Mouse (Mus musculus): ENCODE results near the gene Masp2. TPM values are rescaled to one million over a fixed set of nuclear protein-coding genes. Genes with fewer than 3 reads are reported as not detected.

The Masp2 gene
- polyA plus RNA-seq, 1 experiment: 0.25 TPM

DNA sequence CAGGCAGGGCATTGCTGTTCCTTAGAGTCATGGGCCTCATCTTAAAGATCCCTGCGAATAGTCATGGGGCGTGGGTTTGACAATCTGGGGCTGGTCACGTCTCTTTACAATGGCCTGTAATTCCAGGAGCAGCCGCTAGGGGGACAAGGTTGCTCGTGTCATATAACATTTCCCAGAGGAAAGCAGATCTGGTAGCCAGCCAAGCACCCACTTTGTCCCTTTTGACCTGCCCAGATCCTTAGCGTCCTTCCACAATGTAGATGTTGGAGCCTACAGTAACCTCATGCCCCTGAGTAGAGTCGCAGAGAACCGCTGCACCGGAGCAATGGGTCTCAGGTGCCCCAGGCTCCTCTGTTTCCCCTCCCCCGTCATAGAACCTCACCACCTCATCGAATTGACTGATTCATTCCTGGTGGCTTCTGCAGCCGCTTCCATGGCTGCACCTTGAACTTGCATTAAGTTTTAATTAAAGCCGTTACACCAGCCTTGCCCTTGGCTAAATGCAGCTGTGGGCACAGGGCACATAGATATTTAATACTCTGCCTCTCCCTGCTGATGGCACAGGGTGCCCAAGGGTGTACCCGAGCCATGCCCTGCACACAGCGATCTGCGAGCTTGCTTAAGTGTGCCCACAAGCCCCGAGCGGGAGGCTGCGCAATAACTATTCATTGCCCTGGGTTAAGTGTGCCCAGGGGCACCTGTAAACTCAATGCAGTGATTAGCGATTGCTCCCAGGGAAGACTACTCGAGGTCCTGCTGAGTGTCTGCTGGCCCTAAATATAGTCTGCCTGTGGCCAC, 60.0 kb downstream of the Masp2 start:
- Histone ChIP-seq H3K27me3 (ENCODE audit: control insufficient read depth, insufficient read depth, low read length) (no peaks in the 10 kb centered on the region), H3K27ac (ENCODE audit: control insufficient read depth, insufficient read depth, low read depth, low read length) (no peak overlapping the region), H3K36me3 (ENCODE audit: control insufficient read depth, insufficient read depth, low read length) (no peaks in the 10 kb centered on the region), H3K4me3 (ENCODE audit: control insufficient read depth, low read depth, low read length) (no peak overlapping the region), H3K4me1 (ENCODE audit: control insufficient read depth, insufficient read depth, low read length) (peaks cover 5% of the 10 kb centered on the region)
- TF ChIP-seq CTCF (IDR thresholded peaks at IDR 0.05; ENCODE audit: control insufficient read depth, insufficient read depth, insufficient replicate concordance, low read depth, low read length) (peak; percentile 61; the same call in 1 of the 2 replicates), POLR2A (IDR thresholded peaks at IDR 0.05; ENCODE audit: control insufficient read depth, low read depth, low read length) (no peak)

DNA sequence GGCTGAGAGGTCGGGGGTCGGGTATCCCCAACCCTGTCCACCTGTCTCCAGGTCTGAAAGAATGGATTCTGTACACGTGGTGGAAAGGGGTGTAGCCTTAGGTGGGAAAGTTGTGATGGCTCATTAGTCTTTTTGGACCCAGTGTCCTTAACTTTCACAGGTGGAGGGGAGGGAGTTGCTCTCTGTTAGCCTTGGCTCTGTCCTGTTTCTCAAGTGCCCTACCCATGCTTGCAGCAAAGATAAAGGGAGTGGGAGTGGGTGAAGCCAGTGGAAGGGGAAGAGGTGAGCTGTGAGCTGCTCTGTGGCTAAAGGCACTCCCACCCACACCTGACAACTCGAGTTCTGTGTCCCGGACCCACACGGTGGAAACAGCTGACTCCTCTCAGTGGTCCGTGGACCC, 61.0 kb downstream of the Masp2 start:
- Histone ChIP-seq H3K4me3 (ENCODE audit: control insufficient read depth, low read depth, low read length) (no peak overlapping the region), H3K36me3 (ENCODE audit: control insufficient read depth, insufficient read depth, low read length) (no peaks in the 10 kb centered on the region), H3K27ac (ENCODE audit: control insufficient read depth, insufficient read depth, low read depth, low read length) (no peak overlapping the region), H3K4me1 (ENCODE audit: control insufficient read depth, insufficient read depth, low read length) (no peaks in the 10 kb centered on the region; the same call in 1 of the 2 replicates), H3K27me3 (ENCODE audit: control insufficient read depth, insufficient read depth, low read length) (no peaks in the 10 kb centered on the region)
- TF ChIP-seq CTCF (IDR thresholded peaks at IDR 0.05; ENCODE audit: control insufficient read depth, insufficient read depth, insufficient replicate concordance, low read depth, low read length) (no peak), POLR2A (IDR thresholded peaks at IDR 0.05; ENCODE audit: control insufficient read depth, low read depth, low read length) (no peak)

DNA sequence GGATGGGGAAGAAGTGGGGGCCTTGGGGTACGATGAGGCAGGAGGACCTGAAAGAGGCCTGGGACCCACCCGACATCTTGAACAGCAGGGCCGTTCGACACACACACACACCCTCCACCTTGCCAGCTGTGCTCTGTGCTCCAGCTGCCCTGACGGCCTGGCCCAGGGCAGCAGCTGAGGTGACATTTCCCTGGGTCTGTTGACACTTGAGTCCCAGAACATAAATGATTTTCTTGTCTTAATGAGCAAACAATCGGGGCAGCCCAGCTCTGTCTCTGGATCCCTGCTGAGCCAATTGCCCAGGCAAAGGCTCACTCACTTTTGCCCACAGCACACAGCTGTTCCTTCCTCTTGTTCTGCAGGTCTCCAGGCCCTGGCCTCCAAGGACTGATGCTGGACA, 61.7 kb downstream of the Masp2 start:
- H3K4me1 ChIP-seq (ENCODE audit: control insufficient read depth, insufficient read depth, low read length): no peaks in the 10 kb centered on the region; the same call in 1 of the 2 replicates
- H3K27ac ChIP-seq (ENCODE audit: control insufficient read depth, insufficient read depth, low read depth, low read length): no peak overlapping the region
- H3K4me3 ChIP-seq (ENCODE audit: control insufficient read depth, low read depth, low read length): no peak overlapping the region
- no peaks in the 10 kb centered on the region for H3K27me3 ChIP-seq (ENCODE audit: control insufficient read depth, insufficient read depth, low read length)
- TF ChIP-seq CTCF (IDR thresholded peaks at IDR 0.05; ENCODE audit: control insufficient read depth, insufficient read depth, insufficient replicate concordance, low read depth, low read length) (no peak), POLR2A (IDR thresholded peaks at IDR 0.05; ENCODE audit: control insufficient read depth, low read depth, low read length) (no peak)
- H3K36me3 ChIP-seq (ENCODE audit: control insufficient read depth, insufficient read depth, low read length): no peaks in the 10 kb centered on the region

Other genes starting within 250 kb of the Masp2 start
- gene Ubiad1, start 157.8 kb upstream of the Masp2 start, polyA plus RNA-seq (2012; rRNA removed): 12.8 and 14.5 TPM in 2 replicates
- gene Mtor, start 153.9 kb upstream of the Masp2 start, polyA plus RNA-seq (2012; rRNA removed): 74.8 and 75.5 TPM in 2 replicates
- gene Angptl7, start 102.1 kb upstream of the Masp2 start, polyA plus RNA-seq (2012; rRNA removed): 3.4 and 11.0 TPM in 2 replicates
- 37.1 and 40.1 TPM in 2 replicates for gene Exosc10, start 44.1 kb upstream of the Masp2 start, polyA plus RNA-seq (2012; rRNA removed)
- gene Srm, start 11.1 kb upstream of the Masp2 start, polyA plus RNA-seq (2012; rRNA removed): 11.1 and 12.0 TPM in 2 replicates
- 107 and 149 TPM in 2 replicates for gene Tardbp, start 24.5 kb downstream of the Masp2 start, polyA plus RNA-seq (2012; rRNA removed)
- 0.10 and 0.17 TPM in 2 replicates for gene Gm572, start 40.8 kb downstream of the Masp2 start, polyA plus RNA-seq (2012; rRNA removed)
- 8.5 and 9.8 TPM in 2 replicates for gene Casz1, start 201.9 kb downstream of the Masp2 start, polyA plus RNA-seq (2012; rRNA removed)